Mouse (Mus musculus) cortical plate, adult 2 months (tissue): ENCODE results near the gene Clmp. TPM values are rescaled to one million over a fixed set of nuclear protein-coding genes. Genes with fewer than 3 reads are reported as not detected.

Experiments used
- H3K27ac ChIP-seq: fragments of 200-500 bp; 2 replicates; pipeline ENCODE4 v1.5.1; 2012; ENCODE audit warnings: low read length, control low read depth, inconsistent platforms; ENCODE audit not compliant: insufficient read depth
- H3K4me1 ChIP-seq: fragments of 200-500 bp; 2 replicates; pipeline ENCODE4 v1.6.1; 2011; ENCODE audit warnings: low read length; ENCODE audit not compliant: control insufficient read depth, insufficient read depth
- H3K4me3 ChIP-seq: fragments of 200-500 bp; 2 replicates; pipeline ENCODE4 v1.5.1; 2011; ENCODE audit warnings: mild to moderate bottlenecking, low read length, control low read depth; ENCODE audit not compliant: insufficient read depth
- CTCF ChIP-seq: fragments of 200-500 bp; IDR thresholded peaks from 2 replicates; pipeline ENCODE4 v1.5.1; 2011; ENCODE audit warnings: mild to moderate bottlenecking, control low read depth, low read length; ENCODE audit not compliant: insufficient read depth; ENCODE audit errors: extremely low read depth
- POLR2A ChIP-seq: fragments of 200-500 bp; IDR thresholded peaks from 2 replicates; pipeline ENCODE4 v1.6.1; 2011; ENCODE audit warnings: mild to moderate bottlenecking, low read length, control low read depth; ENCODE audit not compliant: insufficient read depth; ENCODE audit errors: extremely low read depth
- polyA plus RNA-seq: library from polyadenylated mRNA; depleted of rRNA; stranded (reverse); fragments of >200 nt; gene quantifications from 2 replicates; pipeline ENCODE4 v1.2.3, GENCODE M21; 2012

The Clmp gene
- polyA plus RNA-seq, 1 experiment = 9.5 TPM

GRCm38 (mm10) chr9:40708448-40709140, 22.8 kb downstream of the Clmp start:
- Histone ChIP-seq H3K27ac (no peak overlapping the region), H3K4me1 (peaks cover 2% of the 10 kb centered on the region), H3K4me3 (no peak overlapping the region)
- TF ChIP-seq CTCF (no peak), POLR2A (no peak)

- H3K4me3 ChIP-seq = no peak overlapping the region
- TF ChIP-seq CTCF = no peak
- TF ChIP-seq POLR2A = no peak
- H3K4me1 ChIP-seq = peaks cover 2% of the 10 kb centered on the region
- H3K27ac ChIP-seq = no peak overlapping the region
Measured at GRCm38 (mm10) chr9:40709141-40709537, 23.4 kb downstream of the Clmp start.

GRCm38 (mm10) chr9:40709587-40709986, 23.8 kb downstream of the Clmp start:
- Histone ChIP-seq H3K4me3 (no peak overlapping the region), H3K27ac (no peak overlapping the region), H3K4me1 (peaks cover 2% of the 10 kb centered on the region)
- TF ChIP-seq CTCF (no peak), POLR2A (no peak)

GRCm38 (mm10) chr9:40709991-40710390, 24.2 kb downstream of the Clmp start:
- H3K4me3 ChIP-seq = no peak overlapping the region
- TF ChIP-seq POLR2A = no peak
- no peak for TF ChIP-seq CTCF
- no peak overlapping the region for H3K27ac ChIP-seq
- peaks cover 2% of the 10 kb centered on the region for H3K4me1 ChIP-seq

GRCm38 (mm10) chr9:40711654-40712053, 25.9 kb downstream of the Clmp start:
- H3K27ac ChIP-seq = no peak overlapping the region
- no peak overlapping the region for H3K4me3 ChIP-seq
- no peak for TF ChIP-seq CTCF
- TF ChIP-seq POLR2A = no peak
- peaks cover 2% of the 10 kb centered on the region for H3K4me1 ChIP-seq

- TF ChIP-seq CTCF (no peak), POLR2A (no peak)
- no peak overlapping the region for H3K4me3 ChIP-seq
- no peak overlapping the region for H3K27ac ChIP-seq
- peaks cover 1% of the 10 kb centered on the region; the same call in 1 of the 2 replicates for H3K4me1 ChIP-seq
Measured at GRCm38 (mm10) chr9:40717182-40717874, 31.6 kb downstream of the Clmp start.

GRCm38 (mm10) chr9:40717875-40718185, 32.1 kb downstream of the Clmp start:
- Histone ChIP-seq H3K4me1 (peaks cover 1% of the 10 kb centered on the region; the same call in 1 of the 2 replicates), H3K4me3 (no peak overlapping the region), H3K27ac (no peak overlapping the region)
- TF ChIP-seq CTCF (no peak), POLR2A (no peak)

GRCm38 (mm10) chr9:40720881-40721280, 35.1 kb downstream of the Clmp start:
- TF ChIP-seq POLR2A (no peak), CTCF (no peak)
- peaks cover 1% of the 10 kb centered on the region; the same call in 1 of the 2 replicates for H3K4me1 ChIP-seq
- no peak overlapping the region for H3K27ac ChIP-seq
- H3K4me3 ChIP-seq = no peak overlapping the region

- no peak overlapping the region for H3K27ac ChIP-seq
- peaks cover 1% of the 10 kb centered on the region; the same call in 1 of the 2 replicates for H3K4me1 ChIP-seq
- no peak overlapping the region for H3K4me3 ChIP-seq
- TF ChIP-seq POLR2A = no peak
- TF ChIP-seq CTCF = no peak
Measured at GRCm38 (mm10) chr9:40723311-40723772, 37.6 kb downstream of the Clmp start.

- no peak overlapping the region for H3K4me3 ChIP-seq
- H3K27ac ChIP-seq = no peak overlapping the region
- TF ChIP-seq CTCF (no peak), POLR2A (no peak)
- H3K4me1 ChIP-seq = peaks cover 1% of the 10 kb centered on the region; the same call in 1 of the 2 replicates
Measured at GRCm38 (mm10) chr9:40724978-40725377, 39.2 kb downstream of the Clmp start.
